Mouse (Mus musculus): ENCODE results near the gene Gpn2.
A peak's percentile ranks its signal among the peaks of the same experiment; 100 is the strongest.

The Gpn2 gene

DNA sequence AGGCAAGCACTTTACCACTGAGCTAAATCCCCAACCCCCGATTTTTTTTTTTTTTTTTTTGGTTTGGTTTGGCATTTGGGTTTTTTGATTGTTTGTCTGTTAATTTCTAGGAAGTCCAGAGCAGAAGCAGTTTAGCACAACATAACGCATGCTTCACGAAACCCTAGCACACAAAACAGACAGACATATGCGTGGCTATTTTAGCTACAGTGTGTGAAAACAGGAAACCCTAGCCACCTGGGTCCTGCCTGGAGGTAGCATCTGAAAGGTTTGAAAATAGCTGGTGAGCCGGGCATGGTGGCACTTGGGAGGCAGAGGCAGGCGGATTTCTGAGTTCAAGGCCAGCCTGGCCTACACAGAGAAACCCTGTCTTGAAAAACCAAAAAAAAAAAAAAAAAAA is 11.9 kb downstream of the Gpn2 start:
- DNase-seq, result no peak

DNA sequence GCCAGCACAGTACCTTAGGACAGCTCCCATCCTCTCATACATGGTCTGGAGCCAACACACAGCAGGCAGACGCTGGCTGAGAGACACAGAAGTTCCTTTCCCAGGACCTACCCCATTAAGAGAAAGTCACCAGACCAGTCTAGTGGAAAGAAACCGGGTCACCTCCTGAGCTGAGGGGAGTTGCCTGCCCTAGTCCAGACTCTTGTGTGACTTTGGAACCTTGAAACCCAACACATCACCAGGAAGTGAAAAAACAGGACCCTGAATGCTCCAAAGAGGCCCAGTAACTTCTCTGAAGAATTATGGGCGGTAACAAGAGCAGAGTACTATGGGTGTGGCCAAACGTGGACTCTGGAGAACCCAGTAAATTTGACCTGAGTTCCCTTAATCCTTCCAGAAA is 14.5 kb downstream of the Gpn2 start:
- DNase-seq, result peak; percentile 51

DNA sequence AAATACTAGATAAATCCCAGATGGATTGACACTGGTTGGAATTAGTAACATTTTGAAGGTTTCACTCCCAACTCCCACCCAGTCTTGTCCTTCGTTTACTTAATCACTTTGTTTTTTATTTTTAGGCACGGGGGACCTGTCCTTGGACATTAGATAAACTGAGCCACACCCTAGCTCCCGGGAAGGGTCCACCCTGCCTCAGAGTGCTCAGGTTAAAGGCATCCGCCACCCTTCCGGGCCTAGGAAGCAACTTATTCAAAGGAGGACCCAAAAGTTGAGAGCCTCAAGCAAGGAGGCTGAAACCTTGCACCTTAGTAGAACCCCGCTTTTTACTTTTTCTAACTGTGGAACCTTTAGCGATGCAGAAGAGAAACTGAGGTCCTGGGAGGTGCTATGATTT is 15.0 kb downstream of the Gpn2 start:
- no peak for DNase-seq

GRCm38 (mm10) chr4:133599571-133600073 is 15.5 kb downstream of the Gpn2 start:
- DNase-seq, result peak; percentile 95

- no peak for DNase-seq
These were observed 16.1 kb downstream of the Gpn2 start for GRCm38 (mm10) chr4:133600306-133600705.

DNA sequence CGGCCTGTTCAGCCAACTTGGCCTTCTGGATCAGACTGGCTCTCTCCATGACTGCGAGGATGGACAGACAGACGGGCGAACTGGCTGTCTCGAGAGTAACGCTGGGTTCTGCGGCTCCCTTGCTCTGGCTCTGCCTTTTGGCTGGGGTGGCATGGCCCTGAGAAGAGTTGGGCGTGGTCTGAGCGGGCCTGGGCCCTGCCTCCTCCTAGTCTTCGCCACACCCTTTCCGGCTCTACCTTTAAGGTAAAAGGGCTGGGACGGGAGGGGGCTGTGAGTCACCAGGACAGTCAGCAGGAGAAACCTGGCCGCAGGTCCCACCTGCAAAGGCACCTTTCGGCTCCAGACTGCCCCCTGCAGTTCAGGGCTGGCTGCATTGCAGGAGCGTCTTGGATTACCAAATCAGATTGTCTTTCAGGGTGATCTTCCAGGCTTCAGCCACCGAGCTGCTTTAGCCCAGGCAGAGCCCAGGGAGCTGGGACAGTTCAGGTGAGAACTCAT is 17.6 kb downstream of the Gpn2 start, which contains the start of gene Sfn:
Gene Sfn (minus strand): TSS at position 448 of the 498 bp plus-strand sequence.
- DNase-seq, result peak; percentile 77

DNA sequence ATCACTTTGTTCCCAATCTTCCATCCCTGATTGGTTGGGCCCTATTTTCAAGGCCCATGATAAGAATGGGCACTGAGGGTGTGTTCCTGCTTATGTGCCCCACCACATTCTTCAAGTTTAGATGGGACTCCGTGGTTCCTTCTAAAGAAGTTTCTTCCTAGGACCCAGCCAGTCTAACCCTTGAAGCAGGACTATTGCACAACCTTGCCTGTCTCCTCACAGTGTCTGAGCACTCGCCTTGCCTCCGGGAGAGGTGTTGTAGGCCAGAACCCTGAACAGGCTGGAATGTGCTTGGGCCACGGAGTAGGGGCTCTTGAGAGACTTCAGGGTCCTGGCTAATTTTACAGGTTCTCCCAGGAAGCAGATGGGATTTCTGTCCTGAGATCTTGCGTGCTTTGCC is 18.9 kb downstream of the Gpn2 start:
- no peak for DNase-seq

DNA sequence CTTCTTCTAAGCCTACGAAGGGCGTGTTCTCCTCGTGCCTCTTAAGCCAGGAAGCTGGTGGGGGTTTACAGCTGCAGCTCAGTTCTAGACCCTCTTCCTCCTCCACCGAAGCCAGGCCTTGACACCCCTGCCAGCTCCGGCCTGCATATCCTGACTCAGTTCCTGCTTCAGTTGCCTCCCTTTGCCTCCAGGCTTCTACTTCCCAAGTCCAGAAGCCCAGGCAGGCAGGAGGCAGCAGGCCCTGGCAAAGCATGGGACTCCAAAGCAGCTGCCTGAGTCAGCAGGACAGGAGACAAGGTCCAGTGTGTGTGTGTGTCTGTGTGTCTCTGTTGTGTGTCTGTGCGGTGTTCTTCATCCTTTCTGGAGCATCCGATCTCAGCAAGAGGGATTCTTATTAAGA is 20.0 kb downstream of the Gpn2 start:
- DNase-seq, result no peak

DNA sequence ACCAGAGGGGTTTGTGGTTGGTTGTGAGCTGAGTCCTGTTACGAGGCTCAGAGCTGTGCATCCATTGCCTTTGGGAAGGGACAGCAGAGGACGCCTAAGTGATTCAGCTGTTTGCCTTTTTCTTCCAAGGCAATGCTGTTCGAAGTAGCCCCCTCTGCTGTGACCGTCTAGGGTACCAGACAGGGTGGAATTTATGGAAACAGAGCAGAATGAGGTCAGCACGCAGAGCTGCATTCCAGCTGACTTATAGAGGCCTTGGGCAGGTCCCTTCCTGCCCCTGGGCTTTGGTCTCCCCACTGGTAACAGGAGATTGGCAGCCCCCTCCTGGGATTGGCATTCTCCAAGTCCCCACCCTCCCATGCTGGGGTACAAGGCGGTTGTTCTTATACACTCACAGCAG is 20.7 kb downstream of the Gpn2 start:
- no peak for DNase-seq

DNA sequence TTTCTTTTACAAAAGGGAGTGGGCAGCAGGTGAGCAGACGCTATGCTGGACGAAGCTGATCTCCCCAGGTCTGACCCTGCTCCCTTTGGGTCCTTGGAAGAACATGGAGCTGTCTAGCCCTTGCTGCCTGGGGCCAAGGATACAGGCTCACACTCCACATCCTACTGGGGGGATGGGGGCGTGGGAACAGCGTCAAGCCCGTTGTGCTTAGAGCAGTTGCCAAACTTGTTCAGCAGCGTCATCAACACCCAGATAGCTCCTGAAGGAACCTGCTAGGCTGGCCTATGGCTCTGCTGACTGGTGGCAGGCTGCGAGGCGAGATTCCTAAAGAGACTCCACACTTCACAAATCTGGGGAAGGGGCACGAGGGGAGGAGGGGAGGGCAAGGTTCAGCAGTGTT is 21.2 kb downstream of the Gpn2 start:
- no peak for DNase-seq

GRCm38 (mm10) chr4:133607284-133607683 is 23.1 kb downstream of the Gpn2 start:
- DNase-seq, result no peak

- DNase-seq, result peak; percentile 82
These were observed 25.6 kb downstream of the Gpn2 start for GRCm38 (mm10) chr4:133609719-133610118.

DNA sequence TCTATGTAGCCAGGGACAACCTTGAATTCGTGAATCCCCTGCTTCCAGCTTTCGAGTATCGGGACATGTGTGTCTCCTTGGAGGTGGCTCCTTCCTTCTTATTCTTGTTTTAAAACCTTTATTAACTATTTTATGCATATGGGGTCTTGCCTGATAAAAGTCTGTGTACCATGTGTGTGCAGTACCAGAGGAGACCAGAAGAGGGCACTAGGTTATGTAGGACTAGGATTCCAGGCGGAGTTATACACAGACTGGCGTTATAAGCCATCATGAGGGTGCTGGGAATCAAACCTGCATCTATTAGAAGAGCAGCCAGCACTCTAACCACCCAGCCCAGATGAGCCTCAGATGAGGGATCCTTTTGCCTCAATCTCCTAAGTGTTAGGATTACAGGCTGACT is 27.7 kb downstream of the Gpn2 start:
- no peak for DNase-seq

DNA sequence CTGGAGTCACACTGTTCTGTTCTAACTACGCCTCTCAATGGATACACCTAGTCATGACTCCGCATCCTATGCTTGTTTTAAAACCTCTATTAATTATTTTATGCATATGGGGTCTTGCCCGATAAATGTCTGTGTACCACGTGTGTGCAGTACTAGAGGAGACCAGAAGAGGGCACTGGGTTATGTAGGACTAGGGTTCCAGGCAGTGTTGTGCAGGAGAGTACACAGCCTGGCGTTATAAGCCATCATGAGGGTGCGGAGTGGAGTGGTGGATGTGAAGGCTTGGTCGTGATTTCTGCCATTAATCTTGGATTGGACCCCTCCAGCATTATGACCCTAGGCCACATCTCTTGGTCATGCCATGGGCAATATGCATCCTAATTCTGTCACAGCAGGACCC is 28.3 kb downstream of the Gpn2 start:
- DNase-seq, result no peak

GRCm38 (mm10) chr4:133613026-133613425 is 28.9 kb downstream of the Gpn2 start:
- DNase-seq, result no peak

- DNase-seq, result no peak
These were observed 29.7 kb downstream of the Gpn2 start for GRCm38 (mm10) chr4:133613867-133614266.

GRCm38 (mm10) chr4:133614274-133614761 is 30.2 kb downstream of the Gpn2 start:
- no peak for DNase-seq

DNA sequence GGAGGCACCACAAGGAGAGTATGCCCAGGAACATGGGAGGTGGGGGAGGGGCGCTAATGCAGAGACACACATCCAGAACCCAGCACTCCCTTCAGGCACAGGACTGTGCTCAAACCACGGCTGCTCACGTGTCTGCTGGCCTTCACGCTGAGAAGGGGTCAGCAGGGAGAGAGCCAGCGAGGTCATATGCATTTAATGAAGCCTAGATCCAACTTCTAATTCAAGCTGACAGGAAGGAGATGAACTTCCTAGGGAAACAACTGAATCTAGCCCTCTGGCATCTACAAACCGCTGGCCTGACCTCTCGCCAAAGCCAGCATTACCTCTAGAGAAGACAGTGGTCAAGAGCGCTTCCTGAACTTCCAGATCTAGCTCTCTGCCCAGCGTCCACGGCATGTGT is 31.3 kb downstream of the Gpn2 start:
- DNase-seq, result peak; percentile 50

GRCm38 (mm10) chr4:133617936-133618335 is 33.8 kb downstream of the Gpn2 start:
- no peak for DNase-seq

DNA sequence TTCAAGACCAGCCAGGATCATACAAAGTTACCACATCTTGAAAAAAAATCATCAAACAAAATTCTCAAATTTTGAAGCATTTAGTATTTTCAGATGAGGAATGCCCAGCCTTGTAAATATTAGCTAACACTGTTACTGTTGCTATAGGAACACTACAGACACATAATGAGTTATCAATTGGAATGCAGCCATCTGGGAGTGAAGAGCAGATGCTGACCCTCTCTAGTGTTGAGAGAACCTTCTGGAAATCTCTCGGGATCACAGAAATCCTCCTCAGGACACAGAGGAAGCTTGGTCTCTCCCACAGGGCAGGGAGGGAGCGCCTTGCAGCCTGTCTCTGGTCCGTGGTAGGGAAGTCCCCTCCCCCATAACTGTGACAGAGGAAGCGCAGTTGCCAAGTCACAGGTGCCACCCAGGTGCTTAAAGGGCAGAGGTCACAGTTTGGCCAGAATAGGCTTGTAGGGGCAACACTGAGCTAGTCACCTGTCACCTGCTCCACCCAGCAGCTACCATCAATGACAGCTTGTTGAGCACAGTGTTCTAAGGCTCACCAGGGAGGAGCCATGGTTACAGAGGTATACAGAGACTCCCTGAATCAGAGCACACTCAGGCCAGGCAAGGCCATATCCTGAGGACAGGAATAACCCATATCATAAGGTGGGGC is 35.4 kb downstream of the Gpn2 start:
- no peak for DNase-seq

DNA sequence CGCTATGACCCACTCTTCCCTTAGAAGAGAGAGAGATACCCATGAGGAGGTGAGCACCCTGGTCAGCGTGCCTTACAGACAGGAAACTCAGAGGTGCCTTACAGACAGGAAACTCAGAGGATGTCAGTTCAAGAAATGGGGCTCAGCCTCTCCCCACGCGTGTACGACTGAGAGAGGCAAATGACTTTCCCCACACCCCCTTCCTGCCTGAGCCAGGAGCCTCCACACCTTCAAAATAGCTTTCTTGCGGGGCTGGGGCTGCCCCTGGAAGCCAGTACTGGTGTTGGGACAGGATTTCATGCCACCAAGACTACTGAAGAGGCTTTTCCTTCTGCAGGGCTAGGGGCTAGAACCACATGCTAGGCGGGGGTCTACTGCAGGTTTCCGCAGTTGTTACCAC is 36.5 kb downstream of the Gpn2 start:
- no peak for DNase-seq

GRCm38 (mm10) chr4:133622161-133622695 is 38.1 kb downstream of the Gpn2 start:
- DNase-seq, result no peak

GRCm38 (mm10) chr4:133624830-133625229 is 40.7 kb downstream of the Gpn2 start:
- DNase-seq, result no peak

DNA sequence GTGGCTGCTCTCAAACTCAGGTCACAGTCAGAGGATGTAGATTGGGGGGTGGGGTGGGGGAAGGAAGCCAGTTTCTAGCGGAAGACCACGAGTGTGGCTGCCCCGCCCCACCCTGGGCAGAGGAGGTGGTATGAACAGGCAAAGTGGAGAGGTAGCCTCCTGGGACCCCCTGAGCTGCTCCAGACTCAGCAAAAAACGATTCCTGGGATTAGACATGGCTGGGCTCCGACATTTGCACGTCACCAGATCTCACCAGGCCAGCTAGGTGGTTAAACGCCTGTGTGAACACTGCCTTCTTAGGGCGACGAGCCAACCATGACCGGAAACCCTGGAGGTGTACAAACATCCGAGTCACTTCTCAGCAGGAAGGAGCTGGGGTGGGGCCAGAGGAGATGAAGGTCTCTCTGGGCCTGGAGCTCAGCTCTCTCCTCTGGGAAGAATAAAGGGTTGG is 41.5 kb downstream of the Gpn2 start:
- DNase-seq, result peak; percentile 75
